Mouse (Mus musculus) inflammation-experienced regulatory T-cells, adult 16 weeks (primary cell): ENCODE results near the gene Olfr871. TPM values are rescaled to one million over a fixed set of nuclear protein-coding genes. Genes with fewer than 3 reads are reported as not detected.

ENCODE experiments used
- polyA plus RNA-seq: library from polyadenylated mRNA; unstranded; fragments of 100-300 nt; shearing (Covaris generic); gene quantifications from one replicate; pipeline ENCODE4 v1.2.1, GENCODE M21; 2017

The Olfr871 gene
- polyA plus RNA-seq = not detected

DNA sequence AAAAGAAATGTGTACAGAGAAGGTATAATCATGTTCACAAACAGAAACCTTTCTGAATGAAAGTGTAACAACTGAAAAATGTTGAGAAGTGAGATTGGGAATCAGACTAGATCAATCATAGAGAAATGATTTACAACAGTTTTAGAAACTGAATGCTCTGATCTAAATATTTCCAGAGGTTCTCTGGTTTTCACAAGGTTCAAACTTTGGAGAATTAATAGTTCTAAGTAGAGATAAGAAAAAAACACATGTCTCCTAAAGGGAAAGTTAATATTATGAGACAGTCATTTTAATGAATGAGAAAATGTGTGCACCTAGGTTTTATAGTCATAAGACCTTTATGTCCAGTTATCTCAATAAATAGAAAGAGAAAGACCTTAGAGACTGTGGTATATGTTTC is at the start of gene Olfr871:
TSS of gene Olfr871 (plus strand) at position 301 of the 400 bp plus-strand sequence.

DNA sequence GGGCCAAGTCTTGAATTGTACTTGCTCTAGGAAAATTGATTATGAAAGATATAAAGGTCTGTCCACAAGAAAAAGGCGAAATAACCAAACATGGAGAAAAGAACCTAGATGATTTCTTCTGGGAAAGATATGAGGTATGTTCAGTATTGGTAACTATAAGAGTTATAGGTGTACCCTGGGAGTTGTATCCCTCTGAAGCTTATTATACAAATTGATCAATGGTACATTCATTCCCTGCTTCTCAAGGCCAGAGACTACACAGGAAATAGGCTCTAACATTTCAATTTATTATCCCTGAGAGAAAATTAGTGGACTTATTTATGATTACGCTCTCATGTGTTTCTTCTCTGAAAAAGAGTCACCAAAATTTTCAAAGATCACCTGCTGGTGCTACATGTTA is 38.0 kb upstream of the Olfr871 start, which contains the start of gene Olfr870:
TSS of gene Olfr870 (minus strand) at position 101 of the 400 bp plus-strand sequence.

DNA sequence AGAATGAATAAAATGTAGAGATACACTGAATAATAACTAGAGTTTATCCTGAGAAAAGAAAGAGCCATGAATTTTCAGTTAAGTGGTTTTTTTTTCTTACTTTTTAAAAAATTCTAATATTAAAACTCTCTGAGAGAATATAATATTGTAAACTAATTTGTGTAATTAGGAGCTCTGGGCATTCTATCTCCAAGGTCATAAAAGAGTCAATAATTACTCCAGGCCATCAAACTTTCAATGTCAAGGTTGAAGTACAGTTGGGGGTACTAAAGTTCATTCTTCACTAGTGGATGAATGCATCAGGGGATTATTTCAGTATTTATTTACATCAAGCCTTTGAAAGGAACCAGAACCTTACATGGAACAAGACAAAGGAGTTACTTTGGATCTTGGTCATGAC is 24.8 kb downstream of the Olfr871 start, which contains the start of gene Olfr872:
TSS of gene Olfr872 (plus strand) at position 301 of the 400 bp plus-strand sequence.

Other genes with a start within 250 kb of the Olfr871 start
- not detected for gene Olfr866, start 184.2 kb upstream of the Olfr871 start, polyA plus RNA-seq
- not detected for gene Olfr867, start 154.6 kb upstream of the Olfr871 start, polyA plus RNA-seq
- gene Olfr868, start 113.6 kb upstream of the Olfr871 start, polyA plus RNA-seq = not detected
- not detected for gene Olfr869, start 83.2 kb upstream of the Olfr871 start, polyA plus RNA-seq
- not detected for gene Olfr870, start 38.1 kb upstream of the Olfr871 start, polyA plus RNA-seq
- not detected for gene Olfr872, start 24.9 kb downstream of the Olfr871 start, polyA plus RNA-seq
- gene Olfr39, start 70.1 kb downstream of the Olfr871 start, polyA plus RNA-seq = not detected
- not detected for gene Olfr873, start 86.3 kb downstream of the Olfr871 start, polyA plus RNA-seq
- gene Olfr18, start 123.9 kb downstream of the Olfr871 start, polyA plus RNA-seq = not detected
- 35.3 TPM for gene Zfp560, start 173.0 kb downstream of the Olfr871 start, polyA plus RNA-seq
- 33.1 TPM for gene Zfp26, start 248.0 kb downstream of the Olfr871 start, polyA plus RNA-seq